8 mouse cellular contexts compared by ENCODE assay signal in genomic region chr4:136742677-136743076, GRCm38 (mm10).
DNase-seq lines count a peak whose midpoint lies in the region; ATAC-seq lines count a peak whose summit lies in the region.

No protein-coding gene starts in this region.

- no peak overlapping the region for H3K4me2 ChIP-seq in forebrain, embryonic 13.5 days
- no peak overlapping the region for H3K4me2 ChIP-seq in hindbrain, embryonic 13.5 days
- H3K4me2 ChIP-seq in limb, embryonic 15.5 days = no peak overlapping the region

- H3K4me1 ChIP-seq in forebrain, embryonic 13.5 days = peaks cover 49% of the 10 kb centered on the region
- peaks cover 84% of the 10 kb centered on the region for H3K4me1 ChIP-seq in hindbrain, embryonic 13.5 days (replicated peaks)
- H3K4me1 ChIP-seq in limb, embryonic 15.5 days = peaks cover 25% of the 10 kb centered on the region

- peak overlapping the region; percentile 54; the same call in 1 of the 2 replicates for H3K27ac ChIP-seq in forebrain, embryonic 13.5 days
- H3K27ac ChIP-seq in hindbrain, embryonic 13.5 days = peak overlapping the region; percentile 83
- H3K27ac ChIP-seq in limb, embryonic 15.5 days = no peak overlapping the region; the same call in 1 of the 2 replicates

- peaks cover 10% of the 10 kb centered on the region for H3K27me3 ChIP-seq in forebrain, embryonic 13.5 days
- no peaks in the 10 kb centered on the region for H3K27me3 ChIP-seq in hindbrain, embryonic 13.5 days
- no peaks in the 10 kb centered on the region for H3K27me3 ChIP-seq in limb, embryonic 15.5 days

- H3K4me3 ChIP-seq in forebrain, embryonic 13.5 days = no peak overlapping the region
- no peak overlapping the region for H3K4me3 ChIP-seq in hindbrain, embryonic 13.5 days
- H3K4me3 ChIP-seq in limb, embryonic 15.5 days = no peak overlapping the region

- no peak overlapping the region for H3K9ac ChIP-seq in forebrain, embryonic 13.5 days
- H3K9ac ChIP-seq in hindbrain, embryonic 13.5 days = 0 out of 2 replicates have a peak overlapping the region, but pooled peaks have one; percentile 35
- H3K9ac ChIP-seq in limb, embryonic 15.5 days = no peak overlapping the region

- no peaks in the 10 kb centered on the region for H3K9me3 ChIP-seq in forebrain, embryonic 13.5 days (replicated peaks)
- no peaks in the 10 kb centered on the region for H3K9me3 ChIP-seq in hindbrain, embryonic 13.5 days
- H3K9me3 ChIP-seq in limb, embryonic 15.5 days = no peaks in the 10 kb centered on the region

- no peak for ATAC-seq in forebrain, embryonic 13.5 days
- ATAC-seq in hindbrain, embryonic 13.5 days (ENCODE audit: low FRiP score) = peak; percentile 65
- ATAC-seq in limb, embryonic 15.5 days (ENCODE audit: insufficient number of reproducible peaks, low FRiP score, low TSS enrichment, low read depth) = peak; percentile 30

- intact Hi-C loops in left cerebral cortex, postnatal 4 days (cut with DNase I) = no loop called here
- intact Hi-C loops in left cerebral cortex, postnatal 36 days (cut with DNase I) = loop anchor here (5.0 kb wide), 2 partner anchors 40 to 45 kb away; no protein-coding TSS in a partner anchor

- H3K36me3 ChIP-seq in forebrain, embryonic 13.5 days (ENCODE audit: poor library complexity, severe bottlenecking) = peaks cover 8% of the 10 kb centered on the region; the same call in 1 of the 2 replicates
- H3K36me3 ChIP-seq in hindbrain, embryonic 13.5 days = no peaks in the 10 kb centered on the region
- H3K36me3 ChIP-seq in limb, embryonic 15.5 days = no peaks in the 10 kb centered on the region

- DNase-seq in left cerebral cortex, postnatal 4 days = peak; percentile 81
- DNase-seq in left cerebral cortex, postnatal 36 days (ENCODE audit: low spot score in 2 of 2) = no peak
- DNase-seq in ovary, postnatal 36 days (ENCODE audit: low spot score) = peak; percentile 66
- DNase-seq in embryo, embryonic 11 days = no peak
- DNase-seq in thymus, postnatal 25 days = no peak

- WGBS in forebrain, embryonic 13.5 days = 7% methylated on average over 5 of the region's 5 CpGs
- 12% methylated on average over 5 of the region's 5 CpGs for WGBS in hindbrain, embryonic 13.5 days
- WGBS in limb, embryonic 15.5 days = 18% methylated on average over 5 of the region's 5 CpGs

Comparison
In these comparisons a context has a peak if more than half of its experiments do, and no peak if none do; other contexts are left out.
1. DNase-seq: peak in left cerebral cortex, postnatal 4 days (single experiment) and ovary, postnatal 36 days (single experiment); none in left cerebral cortex, postnatal 36 days (0 of 2), embryo, embryonic 11 days (single experiment) and thymus, postnatal 25 days (single experiment).